Mouse (Mus musculus) intestine, embryonic 16.5 days (tissue): Measurements from ENCODE around the gene Tulp1. TPM values are rescaled to one million over a fixed set of nuclear protein-coding genes. Genes with fewer than 3 reads are reported as not detected.
"Not testable (repeated sequence)": the region's sequence is repeated elsewhere in the genome, so short reads cannot be mapped to it uniquely, and the experiment has no call there.

Experiments
- ATAC-seq: fragments of 200-750 bp; cut with Nextera tagmentation; 2 replicates; pipeline ENCODE4 v1.8.0; 2017; ENCODE audit warnings: moderate TSS enrichment, moderate library complexity
- H3K27ac ChIP-seq: fragments of 300-500 bp; sonication (generic); 2 replicates; pipeline ENCODE4 v1.5.1; 2014; ENCODE audit warnings: mild to moderate bottlenecking, low read length
- H3K27me3 ChIP-seq: fragments of 300-500 bp; sonication (generic); replicated peaks from 2 replicates; pipeline ENCODE4 v1.6.1; 2014; ENCODE audit warnings: low read length, control low read depth, mixed read lengths; ENCODE audit not compliant: control insufficient read depth, insufficient read depth
- H3K36me3 ChIP-seq: fragments of 300-500 bp; sonication (generic); 2 replicates; pipeline ENCODE4 v1.6.1; 2014; ENCODE audit warnings: low read length, control low read depth; ENCODE audit not compliant: control insufficient read depth, insufficient read depth
- H3K4me1 ChIP-seq: fragments of 300-500 bp; sonication (generic); 2 replicates; pipeline ENCODE4 v1.6.1; 2014; ENCODE audit warnings: low read length, control low read depth, mixed read lengths; ENCODE audit not compliant: control insufficient read depth, insufficient read depth
- H3K4me2 ChIP-seq: fragments of 300-500 bp; sonication (generic); 2 replicates; pipeline ENCODE4 v1.6.1; 2014; ENCODE audit warnings: low read depth, low read length, control low read depth
- H3K4me3 ChIP-seq: fragments of 300-500 bp; sonication (generic); 2 replicates; pipeline ENCODE4 v1.5.1; 2014; ENCODE audit warnings: mild to moderate bottlenecking, low read length
- H3K9ac ChIP-seq: fragments of 300-500 bp; sonication (generic); 2 replicates; pipeline ENCODE4 v1.6.1; 2014; ENCODE audit warnings: low read depth, low read length
- H3K9me3 ChIP-seq: fragments of 300-500 bp; sonication (generic); 2 replicates; pipeline ENCODE4 v1.6.1; 2016; ENCODE audit warnings: low read length, control low read depth; ENCODE audit not compliant: control insufficient read depth
- WGBS: fragments of 180-500 bp; shearing (Covaris S2); extraction: QIAGEN DNeasy Blood & Tissue Kit; methylation state at CpG from one replicate; pipeline ENCODE4 v1.1.7; 2014; 5-methylcytosine and 5-hydroxymethylcytosine counted together
- polyA plus RNA-seq: library from polyadenylated mRNA; unstranded; fragments of >200 nt; fragmentation: Nextera tagmentation; extraction: Ambion mirVana; gene quantifications from 2 replicates; pipeline ENCODE4 v1.2.1, GENCODE M21; 2015

Tulp1 gene
- polyA plus RNA-seq, 1 experiment from 2014 or later = 3.6 TPM

GRCm38 (mm10) chr17:28327673-28328325 is 37.2 kb downstream of the Tulp1 start:
- Histone ChIP-seq H3K36me3 (peaks cover 10% of the 10 kb centered on the region; the same call in 1 of the 2 replicates), H3K27me3 (no peaks in the 10 kb centered on the region), H3K9me3 (no peaks in the 10 kb centered on the region; the same call in 1 of the 2 replicates), H3K4me2 (peak overlapping the region; percentile 73), H3K9ac (peak overlapping the region; percentile 80), H3K4me3 (peak overlapping the region; percentile 98), H3K4me1 (peaks cover 36% of the 10 kb centered on the region), H3K27ac (peak overlapping the region; percentile 97)
- peak; percentile 59 for ATAC-seq
- 7% methylated on average over 22 of the region's 22 CpGs for WGBS

GRCm38 (mm10) chr17:28326951-28327350 is 38.1 kb downstream of the Tulp1 start:
- peak overlapping the region; percentile 97 for H3K27ac ChIP-seq
- WGBS = 81% methylated on average over 3 of the region's 3 CpGs
- no peaks in the 10 kb centered on the region for H3K27me3 ChIP-seq
- no peak overlapping the region for H3K4me3 ChIP-seq
- H3K9me3 ChIP-seq = no peaks in the 10 kb centered on the region; the same call in 1 of the 2 replicates
- ATAC-seq = no peak
- peaks cover 5% of the 10 kb centered on the region; the same call in 1 of the 2 replicates for H3K36me3 ChIP-seq
- peaks cover 28% of the 10 kb centered on the region for H3K4me1 ChIP-seq
- H3K4me2 ChIP-seq = no peak overlapping the region; the same call in 1 of the 2 replicates
- H3K9ac ChIP-seq = peak overlapping the region; percentile 80

GRCm38 (mm10) chr17:28325751-28326150 is 39.3 kb downstream of the Tulp1 start:
- Histone ChIP-seq H3K27ac (no peak overlapping the region), H3K9me3 (no peaks in the 10 kb centered on the region; the same call in 1 of the 2 replicates), H3K9ac (0 out of 2 replicates have a peak overlapping the region, but pooled peaks have one; percentile 19), H3K27me3 (no peaks in the 10 kb centered on the region), H3K4me1 (peaks cover 19% of the 10 kb centered on the region), H3K4me3 (no peak overlapping the region), H3K4me2 (no peak overlapping the region), H3K36me3 (no peaks in the 10 kb centered on the region)
- no peak for ATAC-seq
- WGBS = 93% methylated on average over 8 of the region's 8 CpGs

- H3K4me1 ChIP-seq = peaks cover 15% of the 10 kb centered on the region
- H3K4me3 ChIP-seq, H3K9me3 ChIP-seq, H3K27ac ChIP-seq, H3K9ac ChIP-seq, ATAC-seq, H3K36me3 ChIP-seq, H3K4me2 ChIP-seq, H3K27me3 ChIP-seq: not testable (repeated sequence)
- WGBS = 93% methylated on average over 7 of the region's 7 CpGs
These were observed 40.6 kb downstream of the Tulp1 start for GRCm38 (mm10) chr17:28324416-28324815.

- Histone ChIP-seq H3K4me2 (no peak overlapping the region), H3K9me3 (no peaks in the 10 kb centered on the region; the same call in 1 of the 2 replicates), H3K9ac (no peak overlapping the region), H3K27ac (no peak overlapping the region), H3K27me3 (no peaks in the 10 kb centered on the region), H3K4me1 (peaks cover 15% of the 10 kb centered on the region), H3K36me3 (no peaks in the 10 kb centered on the region), H3K4me3 (no peak overlapping the region)
- no peak for ATAC-seq
- 84% methylated on average over 8 of the region's 8 CpGs for WGBS
These were observed 41.2 kb downstream of the Tulp1 start for GRCm38 (mm10) chr17:28323786-28324185.

GRCm38 (mm10) chr17:28321700-28322099 is 43.3 kb downstream of the Tulp1 start:
- no peaks in the 10 kb centered on the region; the same call in 1 of the 2 replicates for H3K9me3 ChIP-seq
- ATAC-seq = no peak
- 93% methylated on average over 4 of the region's 4 CpGs for WGBS
- no peaks in the 10 kb centered on the region for H3K27me3 ChIP-seq
- no peak overlapping the region for H3K9ac ChIP-seq
- H3K36me3 ChIP-seq = peaks cover 4% of the 10 kb centered on the region; the same call in 1 of the 2 replicates
- H3K4me2 ChIP-seq = no peak overlapping the region
- no peak overlapping the region for H3K27ac ChIP-seq
- no peaks in the 10 kb centered on the region for H3K4me1 ChIP-seq
- H3K4me3 ChIP-seq = no peak overlapping the region

GRCm38 (mm10) chr17:28317725-28318124 is 47.3 kb downstream of the Tulp1 start:
- peaks cover 4% of the 10 kb centered on the region; the same call in 1 of the 2 replicates for H3K36me3 ChIP-seq
- 85% methylated on average over 9 of the region's 9 CpGs for WGBS
- ATAC-seq = no peak

GRCm38 (mm10) chr17:28317091-28317490 is 47.9 kb downstream of the Tulp1 start:
- Histone ChIP-seq H3K9me3 (no peaks in the 10 kb centered on the region), H3K36me3 (peaks cover 4% of the 10 kb centered on the region; the same call in 1 of the 2 replicates), H3K4me2 (no peak overlapping the region), H3K27ac (no peak overlapping the region), H3K9ac (no peak overlapping the region), H3K4me1 (peaks cover 18% of the 10 kb centered on the region), H3K27me3 (no peaks in the 10 kb centered on the region), H3K4me3 (no peak overlapping the region)
- 57% methylated on average over 8 of the region's 8 CpGs for WGBS
- no peak for ATAC-seq

More at GRCm38 (mm10) chr17:28317725-28318124, 47.3 kb downstream of the Tulp1 start:
- Histone ChIP-seq H3K4me3 (no peak overlapping the region), H3K9ac (no peak overlapping the region), H3K27ac (no peak overlapping the region), H3K4me1 (peaks cover 16% of the 10 kb centered on the region), H3K4me2 (no peak overlapping the region), H3K27me3 (no peaks in the 10 kb centered on the region), H3K9me3 (no peaks in the 10 kb centered on the region)

- 89% methylated on average over 9 of the region's 9 CpGs for WGBS
- Histone ChIP-seq H3K27ac (no peak overlapping the region), H3K9me3 (no peaks in the 10 kb centered on the region), H3K27me3 (no peaks in the 10 kb centered on the region), H3K36me3 (peaks cover 4% of the 10 kb centered on the region; the same call in 1 of the 2 replicates), H3K4me1 (peaks cover 18% of the 10 kb centered on the region), H3K4me3 (no peak overlapping the region), H3K9ac (no peak overlapping the region), H3K4me2 (no peak overlapping the region)
- ATAC-seq = no peak
These were observed 48.5 kb downstream of the Tulp1 start for GRCm38 (mm10) chr17:28316476-28316875.
